Mouse (Mus musculus) small intestine, adult 2 months (tissue): ENCODE results near the gene Mylk2.

ENCODE experiments used
- CTCF ChIP-seq: fragments of 200-500 bp; IDR thresholded peaks from 2 replicates; pipeline ENCODE4 v1.5.1; 2012; ENCODE audit warnings: low read depth, mild to moderate bottlenecking, control low read depth, inconsistent platforms, low read length, moderate library complexity, mixed read lengths; ENCODE audit not compliant: insufficient replicate concordance, insufficient read length; ENCODE audit errors: extremely low read depth
- POLR2A ChIP-seq: fragments of 200-500 bp; IDR thresholded peaks from 2 replicates; pipeline ENCODE4 v1.6.1; 2012; ENCODE audit warnings: low read depth, mild to moderate bottlenecking, control low read depth, inconsistent platforms, low read length, moderate library complexity

- TF ChIP-seq CTCF (no peak), POLR2A (no peak)
These were observed 14.2 kb upstream of the Mylk2 start for GRCm38 (mm10) chr2:152896926-152897325.
